Mouse (Mus musculus): ENCODE measurements around the gene Nhsl2.

- TF ChIP-seq CTCF (IDR thresholded peaks at IDR 0.05; ENCODE audit: control insufficient read depth, insufficient read depth, insufficient replicate concordance, low read depth, low read length), result no peak
- TF ChIP-seq POLR2A (IDR thresholded peaks at IDR 0.05; ENCODE audit: control insufficient read depth, low read depth, low read length), result no peak
Observed at GRCm38 (mm10) chrX:102059437-102059836, 210.3 kb downstream of the Nhsl2 start.
